Mouse (Mus musculus) MEL (cell line): ENCODE data around the gene Sln. TPM values are rescaled to one million over a fixed set of nuclear protein-coding genes. Genes with fewer than 3 reads are reported as not detected.

Experiments used
- DNase-seq: peaks from one replicate; pipeline ENCODE4 v3.0.0; 2011; ENCODE audit warnings: low read depth, low spot score
- H3K27ac ChIP-seq: 2 replicates; pipeline ENCODE4 v1.5.1; 2012; ENCODE audit warnings: low read depth, mild to moderate bottlenecking, control low read depth, low read length, moderate library complexity; ENCODE audit not compliant: control insufficient read depth
- H3K27me3 ChIP-seq, 2 experiments: fragments of 150-350 bp in 1 of 2; sonication (generic) in 1 of 2; 2 replicates each; pipeline ENCODE4 v1.6.1; 2012; ENCODE audit warnings: low read length in 2 of 2, mild to moderate bottlenecking in 2 of 2, improper control_type of control experiment in 1 of 2, moderate library complexity in 1 of 2; ENCODE audit not compliant: insufficient read depth in 2 of 2, control insufficient read depth in 1 of 2
- H3K36me3 ChIP-seq, 2 experiments: 2 replicates each; pipeline ENCODE4 v1.6.1; 2012 to 2014; ENCODE audit warnings: low read length in 2 of 2, improper control_type of control experiment in 1 of 2, inconsistent platforms in 1 of 2, mild to moderate bottlenecking in 1 of 2; ENCODE audit not compliant: insufficient read depth in 2 of 2, control insufficient read depth in 1 of 2
- H3K4me1 ChIP-seq, 2 experiments: fragments of 150-350 bp in 1 of 2; sonication (generic) in 1 of 2; 2 replicates each; pipeline ENCODE4 v1.6.1; 2012; ENCODE audit warnings: low read length in 2 of 2, improper control_type of control experiment in 1 of 2, mild to moderate bottlenecking in 1 of 2; ENCODE audit not compliant: insufficient read depth in 2 of 2, control insufficient read depth in 1 of 2
- H3K4me3 ChIP-seq, 2 experiments: fragments of 150-350 bp in 1 of 2; sonication (generic) in 1 of 2; 2 replicates each; pipeline ENCODE4 v1.5.1; 2012; ENCODE audit warnings: low read depth in 2 of 2, low read length in 2 of 2, mild to moderate bottlenecking in 2 of 2, moderate library complexity in 2 of 2, control low read depth in 1 of 2, improper control_type of control experiment in 1 of 2; ENCODE audit not compliant: control insufficient read depth in 1 of 2, insufficient read depth in 1 of 2
- H3K79me2 ChIP-seq: 2 replicates; pipeline ENCODE4 v1.6.1; 2012; ENCODE audit warnings: mild to moderate bottlenecking, low read length, moderate library complexity; ENCODE audit not compliant: control insufficient read depth, poor library complexity, insufficient read depth
- H3K9ac ChIP-seq: 2 replicates; pipeline ENCODE4 v1.6.1; 2012; ENCODE audit warnings: low read depth, mild to moderate bottlenecking, control low read depth, low read length, moderate library complexity; ENCODE audit not compliant: control insufficient read depth, poor library complexity, severe bottlenecking
- H3K9me3 ChIP-seq: fragments of 150-350 bp; sonication (generic); replicated peaks from 2 replicates; pipeline ENCODE4 v1.6.1; 2012; ENCODE audit warnings: mild to moderate bottlenecking, low read length, improper control_type of control experiment, moderate library complexity; ENCODE audit not compliant: insufficient read depth
- BHLHE40 ChIP-seq: IDR thresholded peaks from 2 replicates; pipeline ENCODE4 v1.6.1; 2012; ENCODE audit warnings: low read depth, mild to moderate bottlenecking, inconsistent platforms, low read length, improper control_type of control experiment, borderline replicate concordance
- CHD1 ChIP-seq: IDR thresholded peaks from 2 replicates; pipeline ENCODE4 v1.6.1; 2012; ENCODE audit warnings: low read depth, mild to moderate bottlenecking, inconsistent platforms, low read length, improper control_type of control experiment
- GABPA ChIP-seq: IDR thresholded peaks from 2 replicates; pipeline ENCODE4 v1.6.1; 2012; ENCODE audit warnings: low read depth, mild to moderate bottlenecking, inconsistent platforms, low read length, improper control_type of control experiment, moderate library complexity
- GATA1 ChIP-seq: IDR thresholded peaks from 2 replicates; pipeline ENCODE4 v1.6.1; 2011; ENCODE audit warnings: low read depth, low read length, improper control_type of control experiment
- HCFC1 ChIP-seq: IDR thresholded peaks from 2 replicates; pipeline ENCODE4 v1.6.1; 2012; ENCODE audit warnings: low read depth, mild to moderate bottlenecking, inconsistent platforms, low read length, improper control_type of control experiment, moderate library complexity
- MEF2A ChIP-seq: IDR thresholded peaks from 2 replicates; pipeline ENCODE4 v1.6.1; 2014; ENCODE audit warnings: low read depth, mild to moderate bottlenecking, inconsistent platforms, low read length, improper control_type of control experiment; ENCODE audit not compliant: poor library complexity, insufficient replicate concordance, severe bottlenecking; ENCODE audit errors: extremely low read depth
- MYC ChIP-seq: IDR thresholded peaks from 2 replicates; pipeline ENCODE4 v1.6.1; 2011; ENCODE audit warnings: low read depth, mild to moderate bottlenecking, low read length, improper control_type of control experiment, moderate library complexity
- NELFE ChIP-seq: IDR thresholded peaks from 2 replicates; pipeline ENCODE4 v1.6.1; 2011; ENCODE audit warnings: low read depth, low read length, improper control_type of control experiment
- NRF1 ChIP-seq: IDR thresholded peaks from 2 replicates; pipeline ENCODE4 v1.6.1; 2014; ENCODE audit warnings: low read depth, mild to moderate bottlenecking, inconsistent platforms, low read length, improper control_type of control experiment, moderate library complexity; ENCODE audit not compliant: poor library complexity, insufficient read depth, severe bottlenecking
- POLR2AphosphoS2 ChIP-seq: IDR thresholded peaks from 2 replicates; pipeline ENCODE4 v1.6.1; 2011; ENCODE audit warnings: low read length, improper control_type of control experiment
- RAD21 ChIP-seq: IDR thresholded peaks from 2 replicates; pipeline ENCODE4 v1.6.1; 2011; ENCODE audit warnings: mild to moderate bottlenecking, low read depth, low read length, improper control_type of control experiment
- RCOR1 ChIP-seq: IDR thresholded peaks from 2 replicates; pipeline ENCODE4 v1.6.1; 2012; ENCODE audit warnings: low read depth, mild to moderate bottlenecking, inconsistent platforms, low read length, improper control_type of control experiment
- SIN3A ChIP-seq: IDR thresholded peaks from 2 replicates; pipeline ENCODE4 v1.6.1; 2012; ENCODE audit warnings: low read length, improper control_type of control experiment, inconsistent platforms
- TBP ChIP-seq: IDR thresholded peaks from 2 replicates; pipeline ENCODE4 v1.8.0; 2011; ENCODE audit warnings: low read depth, low read length, improper control_type of control experiment
- UBTF ChIP-seq: IDR thresholded peaks from 2 replicates; pipeline ENCODE4 v1.6.1; 2012; ENCODE audit warnings: low read depth, mild to moderate bottlenecking, inconsistent platforms, low read length, improper control_type of control experiment, moderate library complexity, borderline replicate concordance; ENCODE audit not compliant: insufficient read depth
- ZKSCAN1 ChIP-seq: IDR thresholded peaks from 2 replicates; pipeline ENCODE4 v1.6.1; 2012; ENCODE audit warnings: low read depth, mild to moderate bottlenecking, inconsistent platforms, low read length, improper control_type of control experiment, moderate library complexity
- ZMIZ1 ChIP-seq: IDR thresholded peaks from 2 replicates; pipeline ENCODE4 v1.6.1; 2012; ENCODE audit warnings: low read depth, mild to moderate bottlenecking, inconsistent platforms, low read length, improper control_type of control experiment, moderate library complexity
- polyA plus RNA-seq, 2 experiments: library from polyadenylated mRNA; stranded (reverse) in 1 of 2; unstranded in 1 of 2; fragments of >175 nt in 1 of 2; fragments of >200 nt in 1 of 2; gene quantifications; 2 replicates each; pipeline versions ENCODE4 v1.2.1 to v1.2.4; 2012; ENCODE audit warnings: low replicate concordance in 2 of 2, low read depth in 1 of 2; ENCODE audit not compliant: insufficient read length in 2 of 2, insufficient read depth in 1 of 2, missing spikeins in 1 of 2
- total RNA-seq: library from RNA; depleted of rRNA; stranded (reverse); fragments of 300-350 nt; gene quantifications from 2 replicates; pipeline ENCODE4 v1.2.3, GENCODE M21; 2012; rRNA removed

Gene Sln
- total RNA-seq (not detected in 2 replicates), polyA plus RNA-seq (not detected)

- TF ChIP-seq CHD1 = no peak
- no peak for TF ChIP-seq HCFC1
- no peak for TF ChIP-seq POLR2AphosphoS2
- no peak for TF ChIP-seq ZMIZ1
- no peak for TF ChIP-seq SIN3A
- no peak for TF ChIP-seq NELFE
- no peak for TF ChIP-seq MYC
- no peak for TF ChIP-seq UBTF
- TF ChIP-seq MEF2A = no peak
- no peak for TF ChIP-seq RAD21
- TF ChIP-seq GATA1 = no peak
- no peak for TF ChIP-seq ZKSCAN1
- TF ChIP-seq BHLHE40 = no peak
- no peak for TF ChIP-seq TBP
- TF ChIP-seq NRF1 = no peak
- no peak for TF ChIP-seq RCOR1
- no peak for TF ChIP-seq GABPA
- Histone ChIP-seq H3K9me3 (no peaks in the 10 kb centered on the region), H3K27ac (no peak within 1 kb of the TSS), H3K4me3 (no peak within 1 kb of the TSS), H3K9ac (no peak within 1 kb of the TSS), H3K36me3 (no peaks in the 10 kb centered on the region), H3K79me2 (no peaks in the 10 kb centered on the region), H3K27me3 (no peaks in the 10 kb centered on the region), H3K4me1 (no peaks in the 10 kb centered on the region)
- no peak for DNase-seq
These were observed at the start of gene Sln for GRCm38 (mm10) chr9:53849864-53850263. Gene Sln (plus strand): TSS chr9:53850164.

GRCm38 (mm10) chr9:53802921-53803320 lies 47.0 kb upstream of the Sln start:
- Histone ChIP-seq H3K4me1 (no peaks in the 10 kb centered on the region), H3K4me3 (no peak overlapping the region), H3K27me3 (no peaks in the 10 kb centered on the region), H3K27ac (no peak overlapping the region), H3K9me3 (no peaks in the 10 kb centered on the region), H3K36me3 (no peaks in the 10 kb centered on the region), H3K79me2 (no peaks in the 10 kb centered on the region), H3K9ac (no peak overlapping the region)
- TF ChIP-seq NRF1 = no peak
- no peak for TF ChIP-seq GATA1
- no peak for DNase-seq
